Mouse (Mus musculus): ENCODE measurements around the gene Gtf2ird1. TPM values are rescaled to one million over a fixed set of nuclear protein-coding genes. Genes with fewer than 3 reads are reported as not detected.
"Not testable (repeated sequence)": the region's sequence is repeated elsewhere in the genome, so short reads cannot be mapped to it uniquely, and the experiment has no call there.

Gtf2ird1 gene
- total and polyA plus RNA-seq, 2 experiments, result 6.5 to 15.3 TPM

- no peak for DNase-seq (ENCODE audit: extremely low read depth, low read depth, low spot score)
- H3K4me3 ChIP-seq (ENCODE audit: insufficient read depth, low read depth, low read length), result no peak overlapping the region
- 74% methylated on average over 4 of the region's 4 CpGs for WGBS
- H3K4me1 ChIP-seq (ENCODE audit: control insufficient read depth, insufficient read depth, low read length), result 0 out of 2 replicates have a peak, but pooled peaks cover 2% of the 10 kb centered on the region
- H3K9ac ChIP-seq (ENCODE audit: low read depth, low read length), result no peak overlapping the region
- no peak overlapping the region for H3K27ac ChIP-seq (replicated peaks; ENCODE audit: insufficient read depth, low read depth, low read length)
- no peaks in the 10 kb centered on the region for H3K79me2 ChIP-seq (ENCODE audit: control insufficient read depth, insufficient read depth, low read length)
- H3K27me3 ChIP-seq (ENCODE audit: control insufficient read depth, insufficient read depth, low read length), result no peaks in the 10 kb centered on the region
- peaks cover 1% of the 10 kb centered on the region; the same call in 1 of the 2 replicates for H3K36me3 ChIP-seq (ENCODE audit: control insufficient read depth, insufficient read depth, low read length)
- TF ChIP-seq POLR2A (IDR thresholded peaks at IDR 0.05; ENCODE audit: extremely low read depth, insufficient read depth, low read length), result no peak
- no peak for TF ChIP-seq CTCF (IDR thresholded peaks at IDR 0.05; ENCODE audit: low read depth, low read length)
Observed at GRCm38 (mm10) chr5:134353117-134353516, 103.4 kb downstream of the Gtf2ird1 start.

- H3K79me2 ChIP-seq (ENCODE audit: control insufficient read depth, insufficient read depth, low read length), result no peaks in the 10 kb centered on the region
- peak; percentile 37 for DNase-seq (ENCODE audit: extremely low read depth, low read depth, low spot score)
- TF ChIP-seq CTCF (IDR thresholded peaks at IDR 0.05; ENCODE audit: low read depth, low read length), result no peak
- TF ChIP-seq POLR2A (IDR thresholded peaks at IDR 0.05; ENCODE audit: extremely low read depth, insufficient read depth, low read length), result no peak
- WGBS, result 56% methylated on average over 3 of the region's 3 CpGs
- H3K36me3 ChIP-seq (ENCODE audit: control insufficient read depth, insufficient read depth, low read length), result peaks cover 1% of the 10 kb centered on the region; the same call in 1 of the 2 replicates
- no peaks in the 10 kb centered on the region for H3K27me3 ChIP-seq (ENCODE audit: control insufficient read depth, insufficient read depth, low read length)
- H3K4me1 ChIP-seq (ENCODE audit: control insufficient read depth, insufficient read depth, low read length), result 0 out of 2 replicates have a peak, but pooled peaks cover 2% of the 10 kb centered on the region
- no peak overlapping the region for H3K9ac ChIP-seq (ENCODE audit: low read depth, low read length)
- H3K27ac ChIP-seq (replicated peaks; ENCODE audit: insufficient read depth, low read depth, low read length), result no peak overlapping the region
- H3K4me3 ChIP-seq (ENCODE audit: insufficient read depth, low read depth, low read length), result no peak overlapping the region
Observed at GRCm38 (mm10) chr5:134352527-134353001, 104.0 kb downstream of the Gtf2ird1 start.

GRCm38 (mm10) chr5:134350660-134351059 is 105.9 kb downstream of the Gtf2ird1 start:
- Histone ChIP-seq H3K27ac (replicated peaks; ENCODE audit: insufficient read depth, low read depth, low read length) (no peak overlapping the region), H3K4me1 (ENCODE audit: control insufficient read depth, insufficient read depth, low read length) (0 out of 2 replicates have a peak, but pooled peaks cover 2% of the 10 kb centered on the region), H3K9ac (ENCODE audit: low read depth, low read length) (no peak overlapping the region), H3K27me3 (ENCODE audit: control insufficient read depth, insufficient read depth, low read length) (no peaks in the 10 kb centered on the region), H3K79me2 (ENCODE audit: control insufficient read depth, insufficient read depth, low read length) (no peaks in the 10 kb centered on the region), H3K36me3 (ENCODE audit: control insufficient read depth, insufficient read depth, low read length) (no peaks in the 10 kb centered on the region), H3K4me3 (ENCODE audit: insufficient read depth, low read depth, low read length) (no peak overlapping the region)
- 16% methylated on average over 10 of the region's 10 CpGs for WGBS
- peak; percentile 63 for DNase-seq (ENCODE audit: extremely low read depth, low read depth, low spot score)
- TF ChIP-seq CTCF (IDR thresholded peaks at IDR 0.05; ENCODE audit: low read depth, low read length) (no peak), POLR2A (IDR thresholded peaks at IDR 0.05; ENCODE audit: extremely low read depth, insufficient read depth, low read length) (no peak)

GRCm38 (mm10) chr5:134347066-134347465 is 109.5 kb downstream of the Gtf2ird1 start:
- Histone ChIP-seq H3K79me2 (ENCODE audit: control insufficient read depth, insufficient read depth, low read length) (no peaks in the 10 kb centered on the region), H3K27ac (replicated peaks; ENCODE audit: insufficient read depth, low read depth, low read length) (no peak overlapping the region), H3K4me3 (ENCODE audit: insufficient read depth, low read depth, low read length) (no peak overlapping the region), H3K27me3 (ENCODE audit: control insufficient read depth, insufficient read depth, low read length) (no peaks in the 10 kb centered on the region), H3K36me3 (ENCODE audit: control insufficient read depth, insufficient read depth, low read length) (no peaks in the 10 kb centered on the region), H3K4me1 (ENCODE audit: control insufficient read depth, insufficient read depth, low read length) (0 out of 2 replicates have a peak, but pooled peaks cover 2% of the 10 kb centered on the region), H3K9ac (ENCODE audit: low read depth, low read length) (no peak overlapping the region)
- WGBS, result 84% methylated on average over 2 of the region's 2 CpGs
- no peak for DNase-seq (ENCODE audit: extremely low read depth, low read depth, low spot score)
- TF ChIP-seq POLR2A (IDR thresholded peaks at IDR 0.05; ENCODE audit: extremely low read depth, insufficient read depth, low read length) (no peak), CTCF (IDR thresholded peaks at IDR 0.05; ENCODE audit: low read depth, low read length) (peak; percentile 34; the same call in 1 of the 2 replicates)

- H3K27me3 ChIP-seq (ENCODE audit: control insufficient read depth, insufficient read depth, low read length), result no peaks in the 10 kb centered on the region
- no peak for DNase-seq (ENCODE audit: extremely low read depth, low read depth, low spot score)
- H3K9ac ChIP-seq (ENCODE audit: low read depth, low read length), result no peak overlapping the region
- no peaks in the 10 kb centered on the region for H3K36me3 ChIP-seq (ENCODE audit: control insufficient read depth, insufficient read depth, low read length)
- WGBS, result 86% methylated on average over 9 of the region's 9 CpGs
- TF ChIP-seq POLR2A (IDR thresholded peaks at IDR 0.05; ENCODE audit: extremely low read depth, insufficient read depth, low read length) (no peak), CTCF (IDR thresholded peaks at IDR 0.05; ENCODE audit: low read depth, low read length) (peak; percentile 68)
- H3K79me2 ChIP-seq (ENCODE audit: control insufficient read depth, insufficient read depth, low read length), result no peaks in the 10 kb centered on the region
- H3K4me3 ChIP-seq (ENCODE audit: insufficient read depth, low read depth, low read length), result no peak overlapping the region
- H3K4me1 ChIP-seq (ENCODE audit: control insufficient read depth, insufficient read depth, low read length), result 0 out of 2 replicates have a peak, but pooled peaks cover under 1% of the 10 kb centered on the region
- no peak overlapping the region for H3K27ac ChIP-seq (replicated peaks; ENCODE audit: insufficient read depth, low read depth, low read length)
Observed at GRCm38 (mm10) chr5:134345449-134345848, 111.1 kb downstream of the Gtf2ird1 start.

GRCm38 (mm10) chr5:134344076-134344475 is 112.4 kb downstream of the Gtf2ird1 start:
- no peaks in the 10 kb centered on the region for H3K27me3 ChIP-seq (ENCODE audit: control insufficient read depth, insufficient read depth, low read length)
- no peaks in the 10 kb centered on the region for H3K79me2 ChIP-seq (ENCODE audit: control insufficient read depth, insufficient read depth, low read length)
- H3K36me3 ChIP-seq (ENCODE audit: control insufficient read depth, insufficient read depth, low read length), result no peaks in the 10 kb centered on the region
- H3K9ac ChIP-seq (ENCODE audit: low read depth, low read length), result no peak overlapping the region
- WGBS, result 87% methylated on average over 8 of the region's 8 CpGs
- H3K27ac ChIP-seq (replicated peaks; ENCODE audit: insufficient read depth, low read depth, low read length), result no peak overlapping the region
- H3K4me1 ChIP-seq (ENCODE audit: control insufficient read depth, insufficient read depth, low read length), result peaks cover 3% of the 10 kb centered on the region; the same call in 1 of the 2 replicates
- no peak overlapping the region for H3K4me3 ChIP-seq (ENCODE audit: insufficient read depth, low read depth, low read length)
- TF ChIP-seq POLR2A (IDR thresholded peaks at IDR 0.05; ENCODE audit: extremely low read depth, insufficient read depth, low read length), result no peak
- TF ChIP-seq CTCF (IDR thresholded peaks at IDR 0.05; ENCODE audit: low read depth, low read length), result no peak
- no peak for DNase-seq (ENCODE audit: extremely low read depth, low read depth, low spot score)

GRCm38 (mm10) chr5:134343530-134343929 is 113.0 kb downstream of the Gtf2ird1 start:
- not testable (repeated sequence) for H3K79me2 ChIP-seq (ENCODE audit: control insufficient read depth, insufficient read depth, low read length); H3K4me3 ChIP-seq (ENCODE audit: insufficient read depth, low read depth, low read length); H3K9ac ChIP-seq (ENCODE audit: low read depth, low read length); H3K27me3 ChIP-seq (ENCODE audit: control insufficient read depth, insufficient read depth, low read length); H3K4me1 ChIP-seq (ENCODE audit: control insufficient read depth, insufficient read depth, low read length); DNase-seq (ENCODE audit: extremely low read depth, low read depth, low spot score); H3K27ac ChIP-seq (replicated peaks; ENCODE audit: insufficient read depth, low read depth, low read length); H3K36me3 ChIP-seq (ENCODE audit: control insufficient read depth, insufficient read depth, low read length)
- 77% methylated on average over 4 of the region's 4 CpGs for WGBS
